Mouse (Mus musculus): Measurements from ENCODE around the gene Pnpla8. TPM values are rescaled to one million over a fixed set of nuclear protein-coding genes. Genes with fewer than 3 reads are reported as not detected.

Gene Pnpla8
- polyA plus RNA-seq, 1 experiment = 90.8 TPM

DNA sequence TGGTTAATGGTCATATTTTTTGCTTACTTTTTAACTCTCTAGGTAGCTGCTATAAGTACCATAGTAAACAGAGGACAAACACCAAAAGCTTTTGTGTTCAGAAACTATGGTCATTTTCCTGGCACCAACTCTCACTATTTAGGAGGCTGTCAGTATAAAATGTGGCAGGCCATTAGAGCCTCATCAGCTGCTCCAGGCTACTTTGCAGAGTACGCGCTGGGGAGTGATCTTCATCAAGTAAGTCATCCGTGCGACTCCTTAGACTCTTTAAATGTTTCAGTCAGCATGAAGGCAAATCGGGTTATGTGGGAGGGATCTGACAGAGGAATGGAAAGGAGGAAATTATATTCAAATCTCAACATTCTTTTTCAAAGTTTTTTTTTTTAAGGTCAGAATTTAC is 83.7 kb downstream of the Pnpla8 start:
- no peak overlapping the region for H3K27ac ChIP-seq (ENCODE audit: insufficient read depth, low read length)
- no peaks in the 10 kb centered on the region; the same call in 1 of the 2 replicates for H3K4me1 ChIP-seq (ENCODE audit: control insufficient read depth, insufficient read depth, low read length)
- no peak overlapping the region for H3K4me3 ChIP-seq (ENCODE audit: insufficient read depth, low read length)
- TF ChIP-seq POLR2A (IDR thresholded peaks at IDR 0.05; ENCODE audit: extremely low read depth, insufficient read depth, low read length) = no peak
- TF ChIP-seq CTCF (IDR thresholded peaks at IDR 0.05; ENCODE audit: extremely low read depth, insufficient read depth, low read length) = no peak

DNA sequence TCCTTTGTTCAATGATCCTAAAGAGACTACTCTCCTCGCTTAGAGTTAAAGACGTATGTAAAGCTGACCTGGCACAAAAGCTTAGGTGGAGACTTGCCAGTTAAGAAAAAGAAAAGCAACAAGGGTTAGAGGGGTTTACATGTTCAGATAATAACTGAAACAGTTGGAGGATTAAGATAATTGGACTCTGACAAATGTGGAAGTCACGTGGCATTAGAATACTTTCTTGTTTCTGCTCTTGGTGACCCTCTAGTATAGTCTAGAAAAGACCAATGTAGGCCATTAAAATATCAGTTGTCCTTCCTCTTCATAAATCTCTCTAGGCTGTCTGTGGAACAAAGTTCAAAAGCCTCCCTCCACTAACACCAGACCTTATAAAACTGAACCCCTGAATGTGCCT is 87.1 kb downstream of the Pnpla8 start:
- Histone ChIP-seq H3K27ac (ENCODE audit: insufficient read depth, low read length) (no peak overlapping the region), H3K4me1 (ENCODE audit: control insufficient read depth, insufficient read depth, low read length) (no peaks in the 10 kb centered on the region; the same call in 1 of the 2 replicates), H3K4me3 (ENCODE audit: insufficient read depth, low read length) (no peak overlapping the region)
- TF ChIP-seq CTCF (IDR thresholded peaks at IDR 0.05; ENCODE audit: extremely low read depth, insufficient read depth, low read length) (no peak), POLR2A (IDR thresholded peaks at IDR 0.05; ENCODE audit: extremely low read depth, insufficient read depth, low read length) (no peak)

DNA sequence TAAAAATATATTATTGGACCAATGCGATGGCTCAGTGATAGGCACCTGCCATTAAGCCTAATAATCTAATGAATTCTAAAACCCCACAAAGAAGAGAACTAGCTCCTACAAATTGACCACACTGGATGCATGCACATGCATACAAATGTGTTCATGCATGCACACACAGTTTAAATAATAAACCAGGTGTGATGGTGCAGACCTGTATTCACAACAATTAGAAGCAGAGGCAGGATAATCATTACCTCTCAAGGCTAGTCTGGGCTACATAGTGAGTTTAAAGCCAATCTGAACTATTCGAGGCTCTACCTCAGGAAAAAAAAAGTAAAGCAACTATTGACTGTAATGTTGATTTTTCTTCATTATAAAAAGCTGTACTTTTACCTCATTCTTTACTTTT is 94.0 kb downstream of the Pnpla8 start:
- H3K4me1 ChIP-seq (ENCODE audit: control insufficient read depth, insufficient read depth, low read length) = no peaks in the 10 kb centered on the region
- no peak overlapping the region for H3K27ac ChIP-seq (ENCODE audit: insufficient read depth, low read length)
- no peak overlapping the region for H3K4me3 ChIP-seq (ENCODE audit: insufficient read depth, low read length)
- TF ChIP-seq POLR2A (IDR thresholded peaks at IDR 0.05; ENCODE audit: extremely low read depth, insufficient read depth, low read length) = no peak
- TF ChIP-seq CTCF (IDR thresholded peaks at IDR 0.05; ENCODE audit: extremely low read depth, insufficient read depth, low read length) = no peak

DNA sequence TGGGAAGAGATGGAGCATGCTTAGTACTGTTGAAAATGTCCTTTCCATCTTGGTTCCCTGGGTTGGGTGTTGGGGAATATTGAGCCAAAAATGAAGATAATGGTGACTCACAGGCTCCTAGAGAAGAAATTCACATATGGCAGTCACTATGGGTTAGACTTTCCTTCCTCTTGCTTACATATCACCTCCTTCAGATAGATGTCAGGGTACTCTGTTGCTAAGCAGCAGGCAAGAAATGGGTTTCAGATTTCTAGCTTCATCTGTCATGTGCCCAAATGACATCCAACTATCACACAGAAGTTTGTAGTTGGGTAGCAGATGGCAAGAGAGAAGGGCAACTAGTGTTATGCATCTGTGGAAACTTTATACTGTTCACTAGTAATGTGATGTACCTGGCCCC is 103.9 kb downstream of the Pnpla8 start:
- no peak for TF ChIP-seq CTCF (IDR thresholded peaks at IDR 0.05; ENCODE audit: extremely low read depth, insufficient read depth, low read length)
- TF ChIP-seq POLR2A (IDR thresholded peaks at IDR 0.05; ENCODE audit: extremely low read depth, insufficient read depth, low read length) = no peak
- no peak overlapping the region for H3K27ac ChIP-seq (ENCODE audit: insufficient read depth, low read length)
- no peak overlapping the region for H3K4me3 ChIP-seq (ENCODE audit: insufficient read depth, low read length)
- H3K4me1 ChIP-seq (ENCODE audit: control insufficient read depth, insufficient read depth, low read length) = no peaks in the 10 kb centered on the region

DNA sequence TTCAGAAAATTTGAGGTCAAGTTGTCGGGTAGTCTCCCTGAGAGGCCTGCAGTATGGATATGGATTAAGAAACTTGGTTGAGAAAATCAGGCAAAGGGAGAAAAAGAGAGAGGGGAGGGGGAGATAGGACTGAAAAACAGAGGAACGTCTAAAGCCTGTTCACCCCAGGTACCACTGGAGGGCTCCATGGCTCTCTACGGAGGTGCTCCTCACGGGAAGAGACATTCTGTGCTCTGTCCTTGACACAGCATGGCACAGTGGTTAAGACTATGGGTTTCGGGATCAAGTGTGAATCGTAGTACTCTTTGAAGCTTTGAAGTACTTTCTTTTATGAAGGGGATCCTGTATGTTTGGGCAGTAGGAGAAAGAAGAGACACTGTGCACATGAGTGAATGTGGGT is 106.3 kb downstream of the Pnpla8 start:
- TF ChIP-seq POLR2A (IDR thresholded peaks at IDR 0.05; ENCODE audit: extremely low read depth, insufficient read depth, low read length) (no peak), CTCF (IDR thresholded peaks at IDR 0.05; ENCODE audit: extremely low read depth, insufficient read depth, low read length) (peak; percentile 52)
- peaks cover 2% of the 10 kb centered on the region; the same call in 1 of the 2 replicates for H3K4me1 ChIP-seq (ENCODE audit: control insufficient read depth, insufficient read depth, low read length)
- no peak overlapping the region for H3K4me3 ChIP-seq (ENCODE audit: insufficient read depth, low read length)
- no peak overlapping the region for H3K27ac ChIP-seq (ENCODE audit: insufficient read depth, low read length)

DNA sequence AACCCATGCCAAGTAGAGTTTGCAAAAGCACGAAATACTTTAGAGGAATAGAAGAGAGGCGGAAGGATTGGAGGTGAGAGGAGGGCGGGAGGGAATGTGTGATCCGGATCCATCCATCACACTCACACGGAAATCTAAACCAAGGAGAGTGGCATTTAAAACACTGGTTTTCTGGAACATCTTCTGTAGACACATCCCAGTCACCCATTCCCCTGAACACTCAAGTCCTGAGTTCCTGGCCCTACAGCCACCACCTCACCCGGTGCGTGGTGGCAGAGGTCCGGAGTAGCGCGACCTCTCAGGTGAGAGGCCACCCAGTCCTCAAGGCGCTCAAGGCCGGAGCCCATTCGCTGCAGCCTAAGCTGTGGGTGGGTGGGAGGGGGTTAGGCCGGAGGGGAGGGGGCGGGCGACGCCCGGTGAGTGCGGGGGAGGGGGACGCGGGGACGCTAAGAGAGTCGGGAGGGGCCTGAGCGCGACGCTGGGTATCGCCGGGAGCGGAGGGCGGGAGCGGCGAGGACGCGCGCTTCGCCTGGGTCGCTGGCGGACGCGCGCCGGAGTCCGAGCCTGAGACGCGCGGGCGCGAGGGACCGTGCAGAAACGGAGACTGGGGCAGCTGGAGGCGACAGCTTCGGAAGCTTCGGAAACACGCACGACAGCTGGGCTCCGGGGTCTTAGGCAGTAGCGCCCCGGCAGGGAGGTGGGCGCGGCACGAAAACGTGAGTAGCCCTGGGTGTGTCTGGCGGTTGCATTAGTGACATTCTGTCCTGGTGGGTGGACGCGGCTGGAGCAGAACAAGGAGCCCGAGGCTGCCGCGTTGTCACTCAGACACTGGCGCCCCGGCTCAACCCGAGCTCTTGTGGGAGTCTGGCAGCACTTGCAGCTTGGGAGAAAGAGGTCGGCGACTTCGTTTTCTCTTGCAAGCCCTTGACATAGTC is 107.5 kb downstream of the Pnpla8 start, which contains the start of gene Nrcam:
Gene Nrcam (plus strand): TSS at position 505 of the 935 bp plus-strand sequence.
- peak; percentile 75 for TF ChIP-seq POLR2A (IDR thresholded peaks at IDR 0.05; ENCODE audit: extremely low read depth, insufficient read depth, low read length)
- no peak for TF ChIP-seq CTCF (IDR thresholded peaks at IDR 0.05; ENCODE audit: extremely low read depth, insufficient read depth, low read length)

DNA sequence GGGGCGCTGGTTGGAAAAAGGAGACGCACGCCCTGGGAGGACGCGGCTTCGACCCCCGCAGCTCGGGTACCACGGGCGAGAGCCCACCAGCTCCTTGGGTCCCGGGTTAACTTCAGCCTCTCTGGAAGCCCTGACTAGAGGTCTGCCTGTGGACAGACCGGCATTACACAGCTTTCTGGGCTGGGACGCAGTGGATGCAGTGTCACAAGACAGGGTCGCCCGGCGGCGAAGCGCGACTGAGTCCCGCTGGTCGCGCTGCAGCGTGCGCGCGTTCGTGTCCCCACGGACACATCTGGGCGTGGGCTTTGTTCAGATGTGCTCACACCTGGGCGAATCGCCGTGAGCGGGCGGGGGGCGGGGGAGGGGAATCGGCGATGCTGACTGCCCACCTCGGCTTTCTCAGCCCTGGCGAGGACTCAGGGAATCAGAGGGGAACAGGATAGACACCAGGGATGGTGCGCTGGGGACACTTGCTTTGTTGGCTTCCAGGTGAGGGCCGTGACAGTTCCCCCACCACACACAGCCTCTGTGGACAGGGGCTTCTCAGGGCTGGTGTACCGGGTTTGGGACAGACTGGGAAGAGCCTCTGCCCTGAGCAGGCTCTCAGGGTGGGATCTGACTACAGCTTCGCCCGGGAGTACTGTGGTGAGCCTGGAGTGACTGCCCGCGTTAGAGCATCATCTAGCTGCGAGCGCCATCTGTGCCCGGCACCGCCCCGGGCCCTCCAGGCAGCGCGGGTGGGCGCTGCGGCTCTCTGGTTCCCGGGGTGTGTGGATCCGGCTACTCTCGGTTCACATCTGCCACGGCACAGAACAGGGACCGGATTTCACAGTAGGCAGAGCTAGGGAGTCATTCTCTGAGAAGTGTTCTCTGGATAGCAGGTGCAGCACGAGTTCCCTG is 108.4 kb downstream of the Pnpla8 start:
- Histone ChIP-seq H3K4me1 (ENCODE audit: control insufficient read depth, insufficient read depth, low read length) (peaks cover 2% of the 10 kb centered on the region; the same call in 1 of the 2 replicates), H3K27ac (ENCODE audit: insufficient read depth, low read length) (peak overlapping the region; percentile 91), H3K4me3 (ENCODE audit: insufficient read depth, low read length) (peak overlapping the region; percentile 90)
- TF ChIP-seq CTCF (IDR thresholded peaks at IDR 0.05; ENCODE audit: extremely low read depth, insufficient read depth, low read length) = no peak
- TF ChIP-seq POLR2A (IDR thresholded peaks at IDR 0.05; ENCODE audit: extremely low read depth, insufficient read depth, low read length) = peak; percentile 12; the same call in 1 of the 2 replicates

More for the DNA sequence above, 107.5 kb downstream of the Pnpla8 start, which contains the start of gene Nrcam:
- Histone ChIP-seq H3K4me1 (ENCODE audit: control insufficient read depth, insufficient read depth, low read length) (peaks cover 2% of the 10 kb centered on the region; the same call in 1 of the 2 replicates), H3K4me3 (ENCODE audit: insufficient read depth, low read length) (peak within 1 kb of the TSS; percentile 90), H3K27ac (ENCODE audit: insufficient read depth, low read length) (peak within 1 kb of the TSS; percentile 91)

DNA sequence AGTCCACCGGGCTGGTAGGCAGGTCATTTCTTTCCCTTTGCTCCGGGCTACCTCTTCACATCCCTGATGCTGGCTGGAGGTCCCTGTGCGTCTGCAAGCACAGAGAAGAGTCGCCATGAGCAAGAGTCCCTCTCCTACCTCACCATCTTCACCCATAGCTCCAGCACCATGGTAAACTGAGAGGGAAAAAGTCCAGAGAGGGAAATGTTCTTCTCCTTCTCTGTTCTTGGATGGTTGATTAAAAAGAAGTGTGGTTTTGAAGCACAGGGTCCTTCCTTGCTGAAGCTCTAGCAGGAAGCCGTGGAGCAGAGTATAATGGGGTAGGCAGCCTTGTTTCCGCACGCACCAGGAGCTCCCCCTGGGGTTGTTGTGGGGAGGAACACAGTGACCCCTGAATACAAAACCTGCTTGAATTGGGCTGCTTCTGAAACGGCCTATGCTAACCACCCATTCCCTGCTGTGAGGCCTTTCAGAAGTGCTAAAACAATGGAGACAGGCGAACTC is 109.1 kb downstream of the Pnpla8 start:
- peak overlapping the region; percentile 91 for H3K27ac ChIP-seq (ENCODE audit: insufficient read depth, low read length)
- peaks cover 2% of the 10 kb centered on the region; the same call in 1 of the 2 replicates for H3K4me1 ChIP-seq (ENCODE audit: control insufficient read depth, insufficient read depth, low read length)
- 0 out of 2 replicates have a peak, but pooled peaks have one; percentile 13 for TF ChIP-seq CTCF (IDR thresholded peaks at IDR 0.05; ENCODE audit: extremely low read depth, insufficient read depth, low read length)
- TF ChIP-seq POLR2A (IDR thresholded peaks at IDR 0.05; ENCODE audit: extremely low read depth, insufficient read depth, low read length) = peak; percentile 31; the same call in 1 of the 2 replicates
- peak overlapping the region; percentile 90 for H3K4me3 ChIP-seq (ENCODE audit: insufficient read depth, low read length)

Measured in cortical plate, adult 2 months (tissue).